In the genomic region with DNA sequence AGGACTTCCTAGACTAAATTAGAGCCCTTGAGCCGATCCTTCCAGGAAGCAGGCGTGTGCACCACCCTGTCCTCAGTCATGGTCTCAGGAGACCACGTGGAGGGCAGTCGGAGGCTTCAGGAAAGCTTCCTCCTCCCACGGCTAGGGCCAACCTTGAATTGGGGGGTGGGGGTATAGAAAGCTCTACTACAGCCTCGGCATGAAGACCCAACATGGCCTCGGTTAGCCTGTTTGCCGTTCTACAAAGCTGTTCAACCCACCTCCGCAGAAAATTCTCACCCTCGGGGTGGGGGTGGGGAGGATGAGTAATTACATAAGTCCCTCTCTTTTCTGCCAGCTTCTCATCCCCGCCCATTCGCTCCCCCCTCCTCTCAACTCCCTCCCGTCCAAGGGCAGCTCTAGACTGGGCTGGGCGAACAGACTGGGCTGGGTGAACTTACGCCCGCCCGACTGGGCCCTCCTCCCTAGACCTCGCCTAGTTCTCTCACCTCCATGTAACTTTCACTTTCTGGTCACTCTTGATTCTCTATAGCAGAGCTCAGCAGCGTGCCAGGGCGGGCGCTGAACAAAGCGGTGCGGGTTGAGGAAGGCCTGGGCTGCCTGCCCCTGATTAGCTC, we compare ENCODE assay signal across 8 mouse cellular contexts. TPM values are rescaled to one million over a fixed set of nuclear protein-coding genes. Genes with fewer than 3 reads are reported as not detected.
DNase-seq lines count a peak whose midpoint lies in the region; ATAC-seq lines count a peak whose summit lies in the region.

No protein-coding gene starts in this region.

- intact Hi-C loops in gastrocnemius, postnatal 14 days (cut with DNase I; ENCODE audit: low total_unique reads) = no loop called here

- H3K27me3 ChIP-seq in limb, embryonic 11.5 days (ENCODE audit: control insufficient read depth, insufficient read depth, low read length) = no peaks in the 10 kb centered on the region
- H3K27me3 ChIP-seq in midbrain, embryonic 11.5 days (ENCODE audit: control insufficient read depth, insufficient read depth, low read length) = no peaks in the 10 kb centered on the region; the same call in 1 of the 2 replicates

- no peak overlapping the region; the same call in 1 of the 2 replicates for H3K27ac ChIP-seq in limb, embryonic 11.5 days (replicated peaks; ENCODE audit: low read depth, low read length)
- H3K27ac ChIP-seq in midbrain, embryonic 11.5 days (ENCODE audit: low read depth, low read length) = no peak overlapping the region

- 0 out of 2 replicates have a peak overlapping the region, but pooled peaks have one; percentile 16 for H3K4me2 ChIP-seq in limb, embryonic 11.5 days (ENCODE audit: low read depth, severe bottlenecking)
- H3K4me2 ChIP-seq in midbrain, embryonic 11.5 days = no peak overlapping the region

- H3K4me3 ChIP-seq in limb, embryonic 11.5 days (ENCODE audit: low read depth, low read length) = no peak overlapping the region
- H3K4me3 ChIP-seq in midbrain, embryonic 11.5 days (ENCODE audit: low read depth, low read length) = no peak overlapping the region

- no peaks in the 10 kb centered on the region for H3K9me3 ChIP-seq in limb, embryonic 11.5 days (ENCODE audit: control insufficient read depth, low read length)
- no peaks in the 10 kb centered on the region for H3K9me3 ChIP-seq in midbrain, embryonic 11.5 days (ENCODE audit: control insufficient read depth, low read length)

- DNase-seq in cerebellum, adult 9-11 months = peak; percentile 61
- no peak for DNase-seq in cerebellum, adult 9-10 months
- DNase-seq in embryo, embryonic 10.5 days (ENCODE audit: low spot score) = peak; percentile 58
- DNase-seq in gastrocnemius, postnatal 14 days = peak; percentile 83
- peak; percentile 96 for DNase-seq in induced T-regulatory cell, adult 2 months (ENCODE audit: low read depth)
- DNase-seq in limb, embryonic 11.5 days (ENCODE audit: low spot score) = peak; percentile 52
- no peak for DNase-seq in midbrain, embryonic 11.5 days (ENCODE audit: low spot score, missing footprints)
- peak; percentile 90 to 91 for DNase-seq in spleen, postnatal 36 days (ENCODE audit: low spot score in 2 of 2)

- no peaks in the 10 kb centered on the region for H3K36me3 ChIP-seq in limb, embryonic 11.5 days (ENCODE audit: control insufficient read depth, insufficient read depth, low read length)
- no peaks in the 10 kb centered on the region for H3K36me3 ChIP-seq in midbrain, embryonic 11.5 days (ENCODE audit: control insufficient read depth, insufficient read depth, low read length)

- H3K9ac ChIP-seq in limb, embryonic 11.5 days (ENCODE audit: low read length) = 0 out of 2 replicates have a peak overlapping the region, but pooled peaks have one; percentile 38
- H3K9ac ChIP-seq in midbrain, embryonic 11.5 days (ENCODE audit: low read length) = peak overlapping the region; percentile 24; the same call in 1 of the 2 replicates

- peaks cover 17% of the 10 kb centered on the region for H3K4me1 ChIP-seq in limb, embryonic 11.5 days (ENCODE audit: control insufficient read depth, insufficient read depth, low read length)
- H3K4me1 ChIP-seq in midbrain, embryonic 11.5 days (ENCODE audit: control insufficient read depth, insufficient read depth, low read length) = peaks cover 20% of the 10 kb centered on the region

- ATAC-seq in limb, embryonic 11.5 days (ENCODE audit: insufficient number of reproducible peaks, low FRiP score, low TSS enrichment, low read depth) = peak; percentile 75
- peak; percentile 58; the same call in 1 of the 2 replicates for ATAC-seq in midbrain, embryonic 11.5 days (ENCODE audit: low FRiP score)

- 25% methylated on average over 23 of the region's 23 CpGs for WGBS in limb, embryonic 11.5 days
- 40% methylated on average over 23 of the region's 23 CpGs for WGBS in midbrain, embryonic 11.5 days

RNA-seq across cellular contexts. Expression of gene Irf2bpl, which starts 48.1 kb away (rescaled TPM):
- 10 to 100 TPM; 41.8 to 42.8 TPM for total RNA-seq in gastrocnemius, postnatal 14 days (2021)
- polyA plus RNA-seq in limb, embryonic 11.5 days (2014; fragmentation: Nextera tagmentation; extraction: Ambion mirVana) = 17.9 and 22.0 TPM in 2 replicates
- polyA plus RNA-seq in midbrain, embryonic 11.5 days (2014; fragmentation: Nextera tagmentation; extraction: Ambion mirVana) = 24.4 and 26.4 TPM in 2 replicates

Comparison
In these comparisons a context has a peak if more than half of its experiments do, and no peak if none do; other contexts are left out.
1. DNase-seq: peak in cerebellum, adult 9-11 months (single experiment), embryo, embryonic 10.5 days (single experiment), gastrocnemius, postnatal 14 days (single experiment), induced T-regulatory cell, adult 2 months (single experiment), limb, embryonic 11.5 days (single experiment) and spleen, postnatal 36 days (2 of 2); none in cerebellum, adult 9-10 months (single experiment) and midbrain, embryonic 11.5 days (single experiment).